Mouse (Mus musculus): ENCODE results near the gene Nrxn3.

Nrxn3 gene

DNA sequence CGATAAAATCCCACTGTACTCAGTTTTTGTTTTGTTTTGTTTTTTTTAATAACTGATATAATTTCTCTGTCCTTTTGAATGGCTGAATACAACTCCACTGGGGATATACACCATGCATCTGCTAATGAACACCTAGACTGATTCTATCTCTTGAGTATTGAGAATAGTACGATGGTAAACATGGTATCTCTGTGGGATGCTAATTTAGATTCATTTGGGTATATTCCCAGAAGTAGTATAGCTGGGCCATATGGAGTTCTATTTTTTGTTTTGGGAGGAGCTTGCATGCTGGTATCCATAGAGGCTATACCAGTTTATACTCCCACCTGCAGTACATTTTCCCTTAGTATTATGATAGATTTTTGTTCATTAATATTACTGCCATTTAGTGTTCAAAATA lies 217.0 kb downstream of the Nrxn3 start:
- DNase-seq, result no peak

DNA sequence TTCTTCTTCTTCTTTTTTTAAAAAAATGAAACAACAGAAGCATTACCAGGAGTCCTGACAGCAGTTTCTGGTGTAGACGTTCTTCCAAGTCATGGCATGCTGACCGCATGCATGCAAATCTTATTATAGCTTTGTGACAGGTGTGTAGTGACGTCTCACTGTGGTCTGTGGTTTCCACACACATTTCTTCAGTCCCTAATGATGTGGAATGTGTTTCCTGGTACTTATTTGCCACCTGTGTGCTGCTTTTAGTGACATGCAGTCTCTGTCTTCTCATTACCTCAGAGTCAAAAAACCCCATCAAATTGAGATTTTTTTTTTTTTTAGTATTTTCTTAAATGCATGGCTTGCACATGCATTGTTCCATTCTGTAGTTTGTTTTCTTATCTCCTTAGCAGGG lies 222.3 kb downstream of the Nrxn3 start:
- DNase-seq, result no peak

DNA sequence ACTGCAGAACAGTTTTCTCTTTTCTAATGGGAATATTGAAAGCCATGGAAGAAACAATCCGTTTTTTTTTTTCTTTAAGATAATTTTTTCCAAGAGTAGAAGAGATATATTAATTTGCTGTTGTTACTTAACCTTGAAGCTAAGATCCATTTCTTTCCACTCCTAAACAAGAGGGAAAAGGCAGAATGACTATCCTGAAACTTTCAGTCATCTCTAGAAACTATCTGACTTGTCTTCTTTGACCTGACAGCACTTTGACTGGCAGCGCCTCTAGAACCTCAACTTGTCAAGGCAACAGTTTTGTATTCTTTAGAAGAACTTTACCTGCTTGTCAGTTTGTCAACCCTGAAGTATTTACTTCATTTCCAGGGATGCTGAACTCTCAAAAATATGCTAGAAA lies 227.2 kb downstream of the Nrxn3 start:
- no peak for DNase-seq

DNA sequence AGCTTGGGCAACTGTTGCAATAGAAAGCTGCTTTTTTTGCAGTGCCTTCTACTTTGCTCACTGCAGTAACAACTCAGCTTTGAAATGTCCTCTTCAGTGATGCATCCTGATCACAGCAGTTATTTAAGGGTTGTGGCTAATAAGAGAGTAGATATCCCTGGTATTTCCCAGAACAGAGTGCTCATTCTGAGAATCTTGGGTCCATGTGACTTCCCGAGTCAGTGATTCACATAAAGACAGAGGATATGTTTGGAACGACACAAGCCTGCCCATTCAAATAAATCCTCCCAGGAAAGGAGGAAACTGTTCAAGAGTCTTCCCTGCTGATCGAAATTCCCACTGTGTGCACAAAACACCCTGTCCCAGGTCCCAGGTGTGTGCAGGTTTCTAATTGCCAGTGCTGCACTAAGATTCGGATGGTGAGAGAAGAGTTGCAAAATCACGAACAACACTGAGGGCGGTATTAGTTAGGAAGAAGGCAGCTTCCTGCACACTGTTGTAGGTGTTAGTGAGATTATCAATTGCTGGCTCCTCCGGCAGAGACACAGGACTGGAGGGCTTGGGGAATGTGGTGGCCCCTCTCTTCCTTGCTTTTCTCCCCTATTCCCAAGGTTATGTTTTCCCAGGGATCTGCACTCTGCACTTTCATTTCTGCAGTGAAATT lies 230.4 kb downstream of the Nrxn3 start:
- no peak for DNase-seq

DNA sequence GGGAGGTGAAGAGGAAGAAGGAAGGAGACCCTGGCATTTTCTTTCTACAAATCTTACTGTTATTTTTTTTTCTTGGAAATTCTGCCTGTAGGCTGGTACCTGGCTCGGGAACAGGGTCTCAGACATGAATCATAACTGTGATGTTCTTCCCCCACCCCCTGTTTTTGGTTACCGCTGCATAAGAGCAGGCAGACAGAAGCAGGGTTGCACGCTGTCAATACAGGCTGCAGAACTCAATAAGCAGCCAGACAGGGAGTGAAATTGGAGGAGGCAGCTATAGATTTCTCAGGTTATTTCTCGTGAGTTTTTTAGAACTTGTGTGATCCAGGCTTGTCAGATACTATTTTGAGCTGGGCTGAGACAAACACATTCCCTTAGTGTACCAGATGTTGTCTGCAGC lies 231.1 kb downstream of the Nrxn3 start:
- DNase-seq, result no peak

- DNase-seq, result no peak
These were observed 234.8 kb downstream of the Nrxn3 start for GRCm38 (mm10) chr12:88957431-88957830.

GRCm38 (mm10) chr12:88960817-88961216 lies 238.1 kb downstream of the Nrxn3 start:
- DNase-seq, result no peak

- DNase-seq, result no peak
These were observed 243.7 kb downstream of the Nrxn3 start for GRCm38 (mm10) chr12:88966329-88966728.

- no peak for DNase-seq
These were observed 253.9 kb downstream of the Nrxn3 start for GRCm38 (mm10) chr12:88976621-88977020.

GRCm38 (mm10) chr12:88983688-88984330 lies 261.1 kb downstream of the Nrxn3 start:
- DNase-seq, result no peak

GRCm38 (mm10) chr12:88984375-88984774 lies 261.7 kb downstream of the Nrxn3 start:
- no peak for DNase-seq

DNA sequence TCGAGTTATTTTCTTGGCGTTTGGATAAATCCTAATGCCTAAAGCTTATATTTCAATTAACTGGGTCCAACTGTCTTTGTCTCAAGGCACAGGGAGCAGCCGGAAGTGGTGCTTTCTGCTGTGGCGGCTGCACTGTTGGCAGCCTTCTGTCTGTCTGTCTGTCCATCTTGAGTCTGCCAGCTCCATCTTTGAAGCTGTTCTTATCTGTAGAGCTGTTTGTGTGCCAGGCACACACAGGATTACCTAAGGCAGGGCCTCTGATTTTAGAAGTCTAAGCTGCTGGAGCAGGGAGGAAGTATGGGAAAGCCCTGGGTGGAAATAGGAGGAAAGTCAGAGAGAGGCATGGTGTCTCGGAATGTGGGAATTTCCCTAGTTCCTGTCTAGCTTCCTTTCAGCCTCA lies 262.1 kb downstream of the Nrxn3 start:
- DNase-seq, result no peak

DNA sequence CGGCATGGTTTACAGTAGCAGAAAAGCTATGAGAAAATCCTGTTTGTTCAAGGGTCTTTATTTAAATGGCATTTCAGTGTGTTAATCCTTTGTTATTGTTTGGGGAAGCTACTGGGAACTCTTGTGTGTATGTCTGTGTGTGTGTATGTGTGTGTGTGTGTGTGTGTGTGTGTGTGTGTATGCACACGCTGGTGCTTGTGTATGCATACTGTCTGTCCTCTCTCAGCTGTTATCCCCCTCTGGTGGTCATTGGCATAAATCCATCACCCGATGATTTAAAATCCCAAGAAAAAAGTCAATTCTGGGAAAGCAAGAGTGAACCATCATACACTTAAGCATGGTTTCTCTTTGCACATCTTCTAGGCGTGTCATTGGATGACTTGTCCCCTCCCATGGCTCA lies 264.4 kb downstream of the Nrxn3 start:
- no peak for DNase-seq

- no peak for DNase-seq
These were observed 268.1 kb downstream of the Nrxn3 start for GRCm38 (mm10) chr12:88990753-88991152.

- DNase-seq, result no peak
These were observed 269.5 kb downstream of the Nrxn3 start for GRCm38 (mm10) chr12:88992141-88992540.

GRCm38 (mm10) chr12:88993788-88994187 lies 271.1 kb downstream of the Nrxn3 start:
- DNase-seq, result no peak

DNA sequence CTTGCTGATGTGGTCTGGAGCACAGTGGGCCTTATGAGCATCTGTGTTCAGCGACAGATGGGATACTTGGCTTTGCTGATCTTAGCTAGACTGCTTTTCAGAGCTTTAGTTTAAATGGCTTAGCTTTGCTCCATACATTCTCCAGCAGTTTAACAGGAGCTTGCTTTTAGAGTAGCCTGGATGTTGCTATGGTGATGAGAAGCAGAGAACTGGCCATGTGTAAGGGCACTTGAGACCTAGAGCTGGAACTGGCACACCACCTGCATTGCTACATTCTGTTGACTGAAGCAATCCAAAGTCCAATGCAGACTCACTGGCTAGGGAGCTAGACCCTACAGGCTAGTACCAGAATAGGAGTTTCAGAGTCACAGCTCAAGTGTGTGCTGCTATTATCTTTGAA lies 293.8 kb downstream of the Nrxn3 start:
- no peak for DNase-seq

DNA sequence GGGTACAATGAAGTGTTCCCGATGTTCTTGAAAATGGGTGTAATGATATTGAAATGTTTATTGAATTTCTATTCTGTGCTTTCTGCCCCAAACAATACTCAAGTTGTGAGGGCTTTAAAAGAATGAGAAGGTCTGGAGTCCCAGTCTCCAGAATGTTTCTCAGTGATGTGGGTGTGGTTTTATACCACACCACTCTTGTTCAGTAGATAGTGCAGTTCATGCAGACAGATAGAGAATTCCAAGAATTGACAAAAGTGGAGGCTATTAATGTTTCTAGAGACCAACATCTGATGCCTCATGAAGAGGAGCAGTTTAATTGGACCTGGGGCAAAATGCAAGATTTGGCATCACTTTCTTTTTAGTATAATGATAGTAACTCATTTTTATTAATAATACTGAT lies 302.5 kb downstream of the Nrxn3 start:
- no peak for DNase-seq

- no peak for DNase-seq
These were observed 313.4 kb downstream of the Nrxn3 start for GRCm38 (mm10) chr12:89035984-89036618.

- DNase-seq, result no peak
These were observed 317.5 kb downstream of the Nrxn3 start for GRCm38 (mm10) chr12:89040151-89040550.

- DNase-seq, result no peak
These were observed 318.9 kb downstream of the Nrxn3 start for GRCm38 (mm10) chr12:89041429-89042107.

DNA sequence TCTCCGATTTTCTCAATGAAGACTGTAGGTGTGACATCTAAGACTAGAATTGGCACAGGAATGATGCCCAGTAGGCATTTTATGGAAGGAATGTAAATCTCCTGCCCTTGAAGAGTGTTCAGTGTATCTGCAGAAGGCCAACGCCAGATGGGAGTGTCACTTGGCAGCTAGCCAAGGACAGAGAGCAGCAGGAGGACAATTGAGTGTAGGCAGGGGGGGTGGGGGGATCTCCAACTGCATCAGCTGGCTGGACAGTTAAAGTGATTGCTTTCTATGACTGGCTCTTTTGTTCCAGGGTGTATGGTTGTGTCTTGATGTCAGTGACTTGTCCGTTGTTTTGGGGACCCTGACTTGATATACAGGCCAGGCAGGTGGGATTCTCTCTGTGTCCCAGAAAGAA lies 326.6 kb downstream of the Nrxn3 start:
- DNase-seq, result no peak

DNA sequence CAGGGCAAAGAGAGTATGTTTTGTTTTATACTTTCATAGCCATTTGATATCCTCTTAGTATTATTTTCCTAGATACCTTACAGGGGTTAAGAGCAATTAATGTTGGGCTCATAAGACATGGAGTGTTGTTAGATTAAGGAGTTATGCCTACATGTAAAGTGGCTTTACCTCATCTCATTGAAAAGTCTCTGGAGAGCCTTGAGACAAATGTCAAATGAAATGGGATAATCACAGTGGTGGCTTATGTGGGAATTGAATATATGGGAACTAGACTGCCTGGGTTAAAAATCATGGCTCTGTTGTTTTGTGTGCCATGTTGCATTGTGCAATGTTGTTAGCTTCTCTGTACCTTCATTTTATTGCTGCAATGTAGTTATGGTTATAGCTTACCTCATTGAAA lies 327.0 kb downstream of the Nrxn3 start:
- DNase-seq, result no peak

GRCm38 (mm10) chr12:89072436-89072835 lies 349.8 kb downstream of the Nrxn3 start:
- DNase-seq, result no peak

Measured in thymus, postnatal 14 days (tissue).